Mouse (Mus musculus) MEL (cell line): ENCODE measurements around the gene Stn1.
A peak's percentile ranks its signal among the peaks of the same experiment; 100 is the strongest.

Experiments used
- BHLHE40 ChIP-seq: IDR thresholded peaks from 2 replicates; pipeline ENCODE4 v1.6.1; 2012; ENCODE audit warnings: low read depth, mild to moderate bottlenecking, inconsistent platforms, low read length, improper control_type of control experiment, borderline replicate concordance
- CHD1 ChIP-seq: IDR thresholded peaks from 2 replicates; pipeline ENCODE4 v1.6.1; 2012; ENCODE audit warnings: low read depth, mild to moderate bottlenecking, inconsistent platforms, low read length, improper control_type of control experiment
- CTCF ChIP-seq, 3 experiments: IDR thresholded peaks in 2 of 3; conservative IDR thresholded peaks in 1 of 3; 2 replicates each; pipeline ENCODE4 v1.5.1; 2011 to 2012; ENCODE audit warnings: low read length in 3 of 3, low read depth in 2 of 3, mild to moderate bottlenecking in 2 of 3, improper control_type of control experiment in 1 of 3, inconsistent platforms in 1 of 3, mixed read lengths in 1 of 3, moderate library complexity in 1 of 3; ENCODE audit not compliant: control insufficient read depth in 1 of 3, insufficient read depth in 1 of 3, poor library complexity in 1 of 3, severe bottlenecking in 1 of 3
- EP300 ChIP-seq, 2 experiments: IDR thresholded peaks; 2 replicates each; pipeline ENCODE4 v1.6.1; 2011; ENCODE audit warnings: improper control_type of control experiment in 2 of 2, low read length in 2 of 2, low read depth in 1 of 2, mild to moderate bottlenecking in 1 of 2
- MAZ ChIP-seq: IDR thresholded peaks from 2 replicates; pipeline ENCODE4 v1.6.1; 2012; ENCODE audit warnings: low read depth, mild to moderate bottlenecking, inconsistent platforms, low read length, improper control_type of control experiment
- MYC ChIP-seq: IDR thresholded peaks from 2 replicates; pipeline ENCODE4 v1.6.1; 2011; ENCODE audit warnings: low read depth, mild to moderate bottlenecking, low read length, improper control_type of control experiment, moderate library complexity
- SMC3 ChIP-seq: IDR thresholded peaks from 2 replicates; pipeline ENCODE4 v1.6.1; 2011; ENCODE audit warnings: low read depth, low read length, improper control_type of control experiment
- TAL1 ChIP-seq: IDR thresholded peaks from 2 replicates; pipeline ENCODE4 v1.6.1; 2012; ENCODE audit warnings: mild to moderate bottlenecking, inconsistent platforms, low read length, moderate library complexity, mixed read lengths
- TCF12 ChIP-seq: IDR thresholded peaks from 2 replicates; pipeline ENCODE4 v1.6.1; 2014; ENCODE audit warnings: low read depth, mild to moderate bottlenecking, inconsistent platforms, low read length, improper control_type of control experiment, moderate library complexity
- ZMIZ1 ChIP-seq: IDR thresholded peaks from 2 replicates; pipeline ENCODE4 v1.6.1; 2012; ENCODE audit warnings: low read depth, mild to moderate bottlenecking, inconsistent platforms, low read length, improper control_type of control experiment, moderate library complexity

GRCm38 (mm10) chr19:47538801-47539200, 1.5 kb upstream of the Stn1 start:
- TF ChIP-seq TCF12 (0 out of 2 replicates have a peak, but pooled peaks have one; percentile 21), CTCF (IDR thresholded peaks at IDR 0.05 in 2 of 3, conservative IDR thresholded peaks at IDR 0.05 in 1 of 3; ENCODE audit: control insufficient read depth in 1 of 3, insufficient read depth in 1 of 3, low read depth in 2 of 3, low read length in 3 of 3, poor library complexity in 1 of 3, severe bottlenecking in 1 of 3) (no peak), MAZ (peak; percentile 27; the same call in 1 of the 2 replicates), BHLHE40 (no peak), CHD1 (no peak), ZMIZ1 (no peak), EP300 (IDR thresholded peaks at IDR 0.05; ENCODE audit: low read depth in 1 of 2, low read length in 2 of 2) (peak; percentile 58 to 72; a peak in 3 of 4 replicates), MYC (no peak), TAL1 (no peak), SMC3 (no peak)
